Mouse (Mus musculus): ENCODE measurements around the gene Gm5431.
A peak's percentile ranks its signal among the peaks of the same experiment; 100 is the strongest.
"Not testable (repeated sequence)": the region's sequence is repeated elsewhere in the genome, so short reads cannot be mapped to it uniquely, and the experiment has no call there.

- TF ChIP-seq CTCF (IDR thresholded peaks at IDR 0.05), result peak; percentile 4; the same call in 1 of the 2 replicates
- TF ChIP-seq EP300 (IDR thresholded peaks at IDR 0.05), result not testable (repeated sequence)
Measured at GRCm38 (mm10) chr11:48846362-48846761, 55.7 kb downstream of the Gm5431 start.

Data from lung, postnatal 0 days (tissue).